Mouse (Mus musculus) monocyte, adult 59 days (primary cell): ENCODE measurements around the gene Htr5b. TPM values are rescaled to one million over a fixed set of nuclear protein-coding genes. Genes with fewer than 3 reads are reported as not detected.

Experiments used
- total RNA-seq, 2 experiments: library from RNA; stranded (reverse); gene quantifications; one replicate each; pipeline ENCODE4 v1.2.4; 2023

Gene Htr5b
- not detected for total RNA-seq

GRCm38 (mm10) chr1:121528399-121528720 is at the start of gene Htr5b:
Gene Htr5b (minus strand): TSS chr1:121528465.

GRCm38 (mm10) chr1:121567521-121568489 is 39.5 kb upstream of the Htr5b start, which contains the start of gene Ddx18:
Gene Ddx18 (minus strand): TSS chr1:121567989.

Other genes starting within 250 kb of the Htr5b start
- gene Insig2, start 195.9 kb downstream of the Htr5b start, total RNA-seq: 10 to 100 TPM in 1 of 2 experiments, 1 to 10 TPM in 1; 9.8 to 24.1 TPM
- 10 to 100 TPM; 40.6 to 42.6 TPM for gene Ccdc93, start 97.4 kb downstream of the Htr5b start, total RNA-seq
- gene Ddx18, start 39.5 kb upstream of the Htr5b start, total RNA-seq: 10 to 100 TPM; 33.6 to 37.7 TPM